Mouse (Mus musculus) adrenal gland, postnatal 10 days (tissue): Measurements from ENCODE around the gene Tac4. TPM values are rescaled to one million over a fixed set of nuclear protein-coding genes. Genes with fewer than 3 reads are reported as not detected.

Source experiments
- DNase-seq: peaks from one replicate; pipeline ENCODE4 v3.0.0; 2021; ENCODE audit warnings: mixed read lengths
- long read RNA-seq, 2 experiments: library from polyadenylated mRNA; stranded (forward); transcript quantifications; one replicate each; pipeline ENCODE4 v2.0.0; 2021
- total RNA-seq, 2 experiments: library from RNA; stranded (reverse); gene quantifications; 2 replicates each; pipeline ENCODE4 v1.2.3; 2021

Tac4 gene
- not detected for total RNA-seq
- long read RNA-seq, experiment 1, result 0 reads
- long read RNA-seq, experiment 2, result 0 reads

- no peak for DNase-seq
Observed at GRCm38 (mm10) chr11:95261178-95261751, at the start of gene Tac4. TSS of gene Tac4 (plus strand) at chr11:95261529.

GRCm38 (mm10) chr11:95213607-95214006 is 47.7 kb upstream of the Tac4 start:
- no peak for DNase-seq

GRCm38 (mm10) chr11:95214305-95214704 is 47.0 kb upstream of the Tac4 start:
- no peak for DNase-seq

GRCm38 (mm10) chr11:95216193-95216592 is 45.1 kb upstream of the Tac4 start:
- no peak for DNase-seq

- DNase-seq, result peak; percentile 22
Observed at GRCm38 (mm10) chr11:95219111-95219510, 42.2 kb upstream of the Tac4 start.

GRCm38 (mm10) chr11:95223473-95223872 is 37.9 kb upstream of the Tac4 start:
- DNase-seq, result peak; percentile 80

- no peak for DNase-seq
Observed at GRCm38 (mm10) chr11:95224124-95224893, 37.0 kb upstream of the Tac4 start.

- no peak for DNase-seq
Observed at GRCm38 (mm10) chr11:95225448-95225847, 35.9 kb upstream of the Tac4 start.

- no peak for DNase-seq
Observed at GRCm38 (mm10) chr11:95227467-95227866, 33.9 kb upstream of the Tac4 start.

- DNase-seq, result peak; percentile 92
Observed at GRCm38 (mm10) chr11:95231688-95232328, 29.5 kb upstream of the Tac4 start.

GRCm38 (mm10) chr11:95232329-95232696 is 29.0 kb upstream of the Tac4 start:
- DNase-seq, result no peak

GRCm38 (mm10) chr11:95238477-95238876 is 22.9 kb upstream of the Tac4 start:
- no peak for DNase-seq

GRCm38 (mm10) chr11:95242653-95243052 is 18.7 kb upstream of the Tac4 start:
- no peak for DNase-seq

- DNase-seq, result no peak
Observed at GRCm38 (mm10) chr11:95245456-95245855, 15.9 kb upstream of the Tac4 start.

GRCm38 (mm10) chr11:95247065-95247464 is 14.3 kb upstream of the Tac4 start:
- no peak for DNase-seq

- no peak for DNase-seq
Observed at GRCm38 (mm10) chr11:95250110-95250509, 11.2 kb upstream of the Tac4 start.

- peak; percentile 85 for DNase-seq
Observed at GRCm38 (mm10) chr11:95251295-95251694, 10.0 kb upstream of the Tac4 start.

GRCm38 (mm10) chr11:95252104-95252503 is 9.2 kb upstream of the Tac4 start:
- no peak for DNase-seq

GRCm38 (mm10) chr11:95254165-95254564 is 7.2 kb upstream of the Tac4 start:
- no peak for DNase-seq

GRCm38 (mm10) chr11:95255747-95256146 is 5.6 kb upstream of the Tac4 start:
- no peak for DNase-seq

- DNase-seq, result no peak
Observed at GRCm38 (mm10) chr11:95257930-95258329, 3.4 kb upstream of the Tac4 start.

GRCm38 (mm10) chr11:95258490-95258889 is 2.8 kb upstream of the Tac4 start:
- peak; percentile 90 for DNase-seq

- DNase-seq, result peak; percentile 97
Observed at GRCm38 (mm10) chr11:95259088-95259849, 2.1 kb upstream of the Tac4 start.
